Mouse (Mus musculus): ENCODE results near the gene Nek1.

Nek1 gene

DNA sequence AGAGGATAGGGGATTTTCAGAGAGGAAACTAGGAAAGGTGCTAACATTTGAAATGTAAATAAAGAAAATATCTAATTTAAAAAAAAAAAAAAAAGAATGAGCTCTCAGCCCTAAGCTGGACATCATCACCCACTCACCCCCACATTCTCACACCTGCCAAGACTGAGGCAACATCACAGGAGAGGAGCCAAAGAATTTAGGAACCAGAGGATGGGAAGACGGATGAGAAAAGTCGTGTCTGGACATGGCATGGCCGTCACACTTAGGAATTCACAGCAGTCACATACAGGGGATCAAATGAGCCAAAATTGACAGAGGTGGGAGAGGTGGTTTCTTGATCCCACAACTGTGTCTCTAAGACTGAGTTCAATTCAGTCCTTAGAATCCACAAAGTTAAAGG is 165.5 kb downstream of the Nek1 start:
- DNase-seq (ENCODE audit: low spot score): no peak

DNA sequence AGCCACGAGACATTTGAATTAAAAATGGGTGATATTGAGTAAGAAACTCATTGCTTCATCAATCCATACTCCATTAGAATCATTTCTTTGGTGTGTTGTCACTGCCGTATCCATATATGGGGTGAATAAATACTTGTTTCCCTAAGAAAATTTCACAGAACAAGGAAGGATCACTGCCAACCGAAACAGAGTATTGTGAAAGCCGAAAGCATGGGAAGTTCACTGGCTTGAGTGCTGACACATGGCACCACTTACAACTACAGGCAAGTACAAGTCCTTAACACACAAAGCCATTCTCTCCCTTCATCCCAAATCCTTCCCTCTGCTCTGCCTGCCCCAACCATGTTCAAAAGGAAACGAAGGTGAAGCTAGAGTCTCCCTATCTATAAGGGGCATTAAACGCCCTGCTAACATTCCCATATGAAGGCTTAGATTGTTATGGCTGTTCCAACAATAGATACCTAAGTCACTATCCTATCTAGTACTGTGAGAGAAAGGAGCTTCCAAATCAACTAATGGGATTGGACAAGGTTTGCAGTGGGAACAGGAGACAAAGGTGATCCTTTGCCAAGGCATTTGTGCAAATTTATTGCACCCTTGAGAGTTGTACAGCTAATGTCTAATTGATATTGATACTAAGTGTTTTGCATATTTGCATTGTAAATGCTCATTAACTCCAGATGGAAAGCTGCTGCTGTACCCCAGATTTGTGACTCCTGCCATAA is 168.6 kb downstream of the Nek1 start:
- no peak for DNase-seq (ENCODE audit: low spot score)

DNA sequence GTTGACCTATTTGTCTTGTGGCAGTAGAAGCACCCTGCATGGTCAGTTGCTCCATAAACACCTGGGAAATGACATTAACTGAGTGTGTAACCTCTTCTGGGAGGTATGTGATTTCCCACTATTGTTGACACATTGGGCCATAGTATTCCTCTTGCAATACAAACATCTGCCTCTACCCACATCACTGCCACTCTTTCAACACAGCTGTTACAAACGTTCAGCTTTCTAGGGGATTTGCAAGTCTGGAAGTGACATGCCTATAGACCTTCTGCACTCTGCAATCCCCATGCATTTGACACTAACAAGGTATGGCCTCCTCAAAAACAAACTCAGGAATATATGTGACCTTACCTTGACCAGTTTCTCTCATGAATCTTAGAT is 169.2 kb downstream of the Nek1 start:
- no peak for DNase-seq (ENCODE audit: low spot score)

DNA sequence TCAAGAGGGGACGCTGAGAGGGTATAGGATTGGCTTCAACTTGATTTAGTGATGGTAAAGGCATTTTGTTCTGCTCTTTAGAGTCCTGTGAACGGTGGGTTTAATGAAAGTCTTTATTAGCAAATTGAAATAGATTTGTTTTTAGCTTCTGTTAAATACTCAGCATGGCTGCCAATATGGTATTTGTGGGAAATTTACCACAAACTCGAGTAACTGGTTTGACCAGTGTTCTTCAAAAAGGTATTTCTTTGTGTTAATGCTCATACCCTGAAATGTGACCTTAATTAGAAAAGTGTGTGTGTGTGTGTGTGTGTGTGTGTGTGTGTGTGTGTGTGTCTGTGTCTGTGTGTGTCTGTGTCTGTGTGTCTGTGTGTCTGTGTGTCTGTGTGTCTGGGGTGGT is 178.6 kb downstream of the Nek1 start:
- no peak for DNase-seq (ENCODE audit: low spot score)

DNA sequence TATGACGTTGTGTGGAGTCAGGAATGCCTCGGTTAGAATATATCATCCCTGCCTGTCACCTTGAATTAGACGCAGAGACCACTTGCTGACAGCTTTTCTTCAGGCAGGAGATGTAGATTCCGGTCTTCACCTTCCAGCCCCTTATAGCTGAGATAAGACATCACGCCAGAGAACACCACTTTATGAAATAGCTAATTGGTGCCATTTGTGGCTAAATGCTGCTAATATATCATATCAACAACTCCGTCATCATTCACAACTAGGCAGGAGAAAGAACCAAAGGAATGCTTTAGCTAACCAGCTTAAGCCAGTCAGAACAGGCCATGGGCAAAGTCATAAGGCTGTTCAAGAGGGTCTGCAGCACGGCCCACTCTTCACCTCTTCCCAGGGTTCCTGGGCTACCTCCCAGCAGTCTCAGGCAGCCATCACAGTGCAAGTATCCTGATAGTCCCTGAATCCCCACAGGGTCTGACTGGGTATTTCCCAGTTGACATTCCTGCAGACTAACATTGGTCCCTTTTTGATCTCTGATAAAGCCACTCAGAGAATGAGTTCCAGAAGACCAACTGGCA is 181.0 kb downstream of the Nek1 start:
- no peak for DNase-seq (ENCODE audit: low spot score)

DNA sequence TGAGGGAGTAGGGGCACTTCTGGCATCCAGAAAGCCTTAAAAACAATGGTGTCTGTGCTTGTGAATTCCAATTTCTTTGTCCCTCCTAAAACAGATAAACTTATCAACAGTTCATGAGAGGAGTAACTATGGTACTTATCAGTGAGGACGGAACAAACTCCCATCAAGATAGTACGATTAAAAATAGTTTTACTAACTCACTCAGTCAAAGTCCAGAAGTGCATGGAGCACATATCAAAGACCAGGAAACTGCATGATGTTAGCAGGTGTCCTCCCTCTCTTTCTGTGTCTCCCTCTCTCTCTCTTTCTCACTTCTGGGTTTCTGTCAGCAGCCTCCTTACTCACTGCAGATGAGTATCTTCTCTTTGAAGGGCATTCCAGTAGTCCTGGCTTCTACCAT is 182.9 kb downstream of the Nek1 start:
- DNase-seq (ENCODE audit: low spot score): no peak

DNA sequence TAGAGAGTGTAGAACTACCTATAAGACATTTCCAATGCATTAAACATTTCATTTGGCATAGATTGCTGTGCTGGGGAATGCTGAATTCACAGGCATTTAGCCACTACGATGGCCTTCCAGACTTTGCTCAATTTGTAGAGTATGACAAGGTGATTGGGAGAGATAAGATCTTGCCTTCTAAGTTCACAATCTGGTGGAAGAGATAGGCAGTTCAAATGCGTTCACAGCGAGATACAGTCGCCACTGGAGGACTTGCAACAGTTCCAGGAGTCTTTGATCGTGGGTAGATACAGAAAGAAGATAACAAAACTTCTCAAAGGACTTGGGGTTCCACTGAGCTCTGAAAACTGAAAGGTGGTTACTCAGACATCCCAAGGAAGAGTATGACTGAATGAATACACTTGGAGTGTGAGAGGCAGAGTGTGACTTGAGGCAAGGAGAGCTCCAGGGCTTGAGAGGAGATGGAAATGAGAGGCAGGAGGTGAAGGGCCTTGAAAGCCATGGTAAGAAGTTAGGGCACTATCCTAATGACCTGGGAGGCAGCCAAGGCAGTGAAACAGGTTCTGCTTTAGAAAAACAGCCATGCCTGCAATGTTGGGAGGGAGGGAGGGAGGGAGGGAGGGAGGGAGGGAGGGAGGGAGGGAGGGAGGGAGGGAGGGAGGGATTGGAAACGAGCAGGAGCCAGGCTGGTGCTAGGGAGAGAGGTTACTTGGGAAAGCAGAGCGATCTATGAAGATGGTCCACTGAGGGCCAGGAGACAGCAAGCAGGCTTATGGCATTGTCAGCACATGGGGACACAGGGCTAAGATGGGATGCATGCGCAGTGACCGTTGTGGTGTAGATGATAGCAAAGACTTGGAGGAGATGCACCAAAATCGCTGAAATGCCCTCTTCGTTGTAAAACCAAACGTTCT is 184.9 kb downstream of the Nek1 start:
- no peak for DNase-seq (ENCODE audit: low spot score)

DNA sequence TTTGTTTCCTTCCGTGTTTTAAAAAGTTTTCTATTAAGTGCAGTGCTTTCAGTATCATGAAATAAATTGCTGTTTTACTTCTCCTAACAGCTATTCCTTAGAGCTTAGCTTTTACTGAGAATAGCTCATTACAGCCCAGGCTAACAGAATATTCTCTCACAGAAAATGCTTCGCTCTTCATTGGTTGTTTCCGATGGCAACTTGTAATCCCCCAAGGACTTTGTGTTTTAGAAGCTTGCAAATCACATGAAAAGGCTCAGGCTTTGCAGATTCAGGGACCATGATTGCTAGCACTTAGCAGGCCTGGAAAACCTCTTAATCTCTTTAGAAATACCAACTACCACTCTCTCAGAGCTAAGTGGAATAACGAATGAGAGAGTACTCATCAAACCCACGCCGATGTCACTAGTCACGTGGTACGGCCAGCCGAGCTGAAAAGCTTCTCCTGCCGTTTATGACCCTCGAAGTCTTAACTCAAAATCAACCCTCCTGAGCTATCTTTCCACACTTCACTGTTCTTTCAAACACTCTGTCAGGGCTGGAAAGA is 185.7 kb downstream of the Nek1 start:
- no peak for DNase-seq (ENCODE audit: low spot score)
